In the genomic region with DNA sequence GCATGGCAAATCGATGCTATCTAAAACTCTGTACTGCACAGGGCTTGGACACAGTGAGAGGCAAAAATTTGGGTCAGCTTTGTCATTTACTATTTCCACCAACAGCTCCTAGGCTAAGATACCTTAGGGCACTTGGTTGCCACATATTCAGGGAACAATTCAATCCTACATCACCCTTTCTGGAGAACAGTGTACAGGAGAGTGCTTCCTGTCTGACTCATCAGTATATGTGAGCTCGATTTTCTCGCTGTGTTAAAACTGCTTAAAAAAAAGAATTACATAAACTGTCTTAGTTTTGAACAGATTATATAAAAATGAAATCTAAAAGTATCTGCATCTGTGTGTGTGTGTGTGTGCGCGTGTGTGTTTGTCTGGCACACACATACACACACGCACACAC, we compare ENCODE assay signal across 18 mouse cellular contexts.
DNase-seq lines count a peak whose midpoint lies in the region; TF ChIP-seq lines count a peak whose summit lies in the region.
"Had no signal": no experiment of that assay in that cellular context is flagged by ENCODE, and none has a peak within 500 bp of the region (broad histone marks: within the 10 kb centered on the region; RNA-seq: fewer than 3 reads in every experiment).

No protein-coding gene starts in this region.

- no peaks in the 10 kb centered on the region; the same call in 1 of the 2 replicates for H3K4me1 ChIP-seq in cortical plate, adult 2 months (ENCODE audit: control insufficient read depth, insufficient read depth, low read length)
- H3K4me1 ChIP-seq: forebrain, embryonic 10.5 days; forebrain, embryonic 13.5 days; hindbrain, embryonic 12.5 days; hindbrain, embryonic 15.5 days had no signal

- peak overlapping the region; percentile 80; the same call in 1 of the 2 replicates for H3K27ac ChIP-seq in cortical plate, adult 2 months (ENCODE audit: insufficient read depth, low read length)
- H3K27ac ChIP-seq: forebrain, embryonic 10.5 days; forebrain, embryonic 13.5 days; gastrocnemius, adult 2 months; hindbrain, embryonic 12.5 days; hindbrain, embryonic 15.5 days had no signal

- no peak for TF ChIP-seq POLR2A in cortical plate, adult 2 months (IDR thresholded peaks at IDR 0.05; ENCODE audit: extremely low read depth, insufficient read depth, low read length)

- peak; percentile 8 to 14 for DNase-seq in frontal cortex, postnatal 36 days (ENCODE audit: low spot score in 2 of 2)
- no peak for DNase-seq in frontal cortex, postnatal 25 days (ENCODE audit: low spot score in 2 of 2)
- DNase-seq in right cerebral cortex, adult 18-20 months, result peak; percentile 13
- no peak for DNase-seq in right cerebral cortex, postnatal 36 days (ENCODE audit: low spot score in 2 of 2)
- no peak for DNase-seq in layer of hippocampus, adult 11-12 months (ENCODE audit: low spot score)
- DNase-seq: adrenal gland, adult 8-10 months; adrenal gland, postnatal 25 days; cerebellum, adult 11 months; cerebellum, adult 9-11 months; cerebellum, postnatal 36 days; gastrocnemius, adult 2 months; gastrocnemius, postnatal 14 days; heart, adult 11 months had no signal

- no peak for TF ChIP-seq CTCF in cortical plate, adult 2 months (IDR thresholded peaks at IDR 0.05; ENCODE audit: extremely low read depth, insufficient read depth, low read length)

- H3K4me3 ChIP-seq in cortical plate, adult 2 months (ENCODE audit: insufficient read depth, low read length), result no peak overlapping the region
- H3K4me3 ChIP-seq: forebrain, embryonic 10.5 days; forebrain, embryonic 13.5 days; gastrocnemius, adult 2 months; hindbrain, embryonic 12.5 days; hindbrain, embryonic 15.5 days had no signal

Comparison
In these comparisons a context has a peak if more than half of its experiments do, and no peak if none do; other contexts are left out.
1. DNase-seq: peak in frontal cortex, postnatal 36 days (2 of 2) and right cerebral cortex, adult 18-20 months (single experiment); none in frontal cortex, postnatal 25 days (0 of 2), right cerebral cortex, postnatal 36 days (0 of 2) and layer of hippocampus, adult 11-12 months (single experiment).